Comparison of ENCODE assay signal across 25 mouse cellular contexts in genomic region chr11:71610782-71611181, GRCm38 (mm10).
A peak's percentile ranks its signal among the peaks of the same experiment; 100 is the strongest.
DNase-seq lines count a peak whose midpoint lies in the region; ATAC-seq and TF ChIP-seq lines count a peak whose summit lies in the region.
"Had no signal": no experiment of that assay in that cellular context is flagged by ENCODE, and none has a peak within 500 bp of the region (broad histone marks: within the 10 kb centered on the region; RNA-seq: fewer than 3 reads in every experiment).

No protein-coding gene starts in this region.

- 82% methylated on average over 9 of the region's 9 CpGs for WGBS in heart, adult 2 months
- WGBS in midbrain, embryonic 14.5 days: 74% methylated on average over 9 of the region's 9 CpGs
- 80% methylated on average over 9 of the region's 9 CpGs for WGBS in midbrain, embryonic 11.5 days
- 40% methylated on average over 9 of the region's 9 CpGs for WGBS in hindbrain, embryonic 16.5 days
- WGBS in kidney, embryonic 15.5 days: 50% methylated on average over 9 of the region's 9 CpGs

- no peak for ATAC-seq in midbrain, embryonic 14.5 days (ENCODE audit: low FRiP score, low TSS enrichment)
- no peak for ATAC-seq in midbrain, embryonic 11.5 days (ENCODE audit: low FRiP score)
- peak; percentile 74; the same call in 1 of the 2 replicates for ATAC-seq in hindbrain, embryonic 16.5 days
- ATAC-seq in kidney, embryonic 15.5 days (replicated peaks; ENCODE audit: low FRiP score): no peak
- ATAC-seq: intestine, postnatal 0 days had no signal

- no peak overlapping the region for H3K4me3 ChIP-seq in heart, adult 2 months
- H3K4me3 ChIP-seq in midbrain, embryonic 14.5 days (replicated peaks; ENCODE audit: low read depth, low read length): no peak overlapping the region
- H3K4me3 ChIP-seq in midbrain, embryonic 11.5 days (ENCODE audit: low read depth, low read length): no peak overlapping the region
- no peak overlapping the region for H3K4me3 ChIP-seq in hindbrain, embryonic 16.5 days (ENCODE audit: low read length)
- H3K4me3 ChIP-seq in kidney, embryonic 15.5 days (replicated peaks): no peak overlapping the region
- H3K4me3 ChIP-seq: embryonic facial prominence, embryonic 15.5 days; left cerebral cortex, adult 2 months; limb, embryonic 15.5 days; megakaryocyte, embryonic 14.5 days; stomach, embryonic 15.5 days had no signal

- no peak for TF ChIP-seq CTCF in heart, adult 2 months (IDR thresholded peaks at IDR 0.05)

- H3K4me2 ChIP-seq in midbrain, embryonic 14.5 days (ENCODE audit: low read length): no peak overlapping the region
- no peak overlapping the region for H3K4me2 ChIP-seq in midbrain, embryonic 11.5 days
- H3K4me2 ChIP-seq in hindbrain, embryonic 16.5 days (ENCODE audit: low read length): no peak overlapping the region
- H3K4me2 ChIP-seq in kidney, embryonic 15.5 days: no peak overlapping the region
- H3K4me2 ChIP-seq: embryonic facial prominence, embryonic 15.5 days; limb, embryonic 15.5 days; lung, embryonic 14.5 days; stomach, embryonic 15.5 days had no signal

- intact Hi-C loops in heart, adult 2 months (cut with DNase I): no loop called here

- H3K79me2 ChIP-seq in heart, adult 2 months (replicated peaks; ENCODE audit: control insufficient read depth, insufficient read depth, low read length): no peaks in the 10 kb centered on the region

- H3K27ac ChIP-seq in heart, adult 2 months: no peak overlapping the region
- no peak overlapping the region for H3K27ac ChIP-seq in midbrain, embryonic 14.5 days (replicated peaks; ENCODE audit: low read depth, low read length)
- no peak overlapping the region for H3K27ac ChIP-seq in midbrain, embryonic 11.5 days (ENCODE audit: low read depth, low read length)
- H3K27ac ChIP-seq in hindbrain, embryonic 16.5 days (ENCODE audit: low read depth, low read length): no peak overlapping the region
- H3K27ac ChIP-seq in kidney, embryonic 15.5 days: no peak overlapping the region
- H3K27ac ChIP-seq: embryonic facial prominence, embryonic 15.5 days; kidney, postnatal 0 days; left cerebral cortex, adult 2 months; limb, embryonic 15.5 days; liver, embryonic 14.5 days; stomach, embryonic 15.5 days had no signal

- no peaks in the 10 kb centered on the region for H3K27me3 ChIP-seq in heart, adult 2 months (ENCODE audit: control insufficient read depth, insufficient read depth, low read length)
- no peaks in the 10 kb centered on the region for H3K27me3 ChIP-seq in midbrain, embryonic 14.5 days (ENCODE audit: control insufficient read depth, insufficient read depth, low read length)
- H3K27me3 ChIP-seq in midbrain, embryonic 11.5 days (ENCODE audit: control insufficient read depth, insufficient read depth, low read length): no peaks in the 10 kb centered on the region
- H3K27me3 ChIP-seq in hindbrain, embryonic 16.5 days (replicated peaks; ENCODE audit: control insufficient read depth, insufficient read depth, low read length): no peaks in the 10 kb centered on the region
- no peaks in the 10 kb centered on the region for H3K27me3 ChIP-seq in kidney, embryonic 15.5 days
- H3K27me3 ChIP-seq: embryonic facial prominence, embryonic 15.5 days; limb, embryonic 15.5 days; megakaryocyte, embryonic 14.5 days; stomach, embryonic 15.5 days had no signal

- no peak for TF ChIP-seq POLR2A in heart, adult 2 months (IDR thresholded peaks at IDR 0.05; ENCODE audit: insufficient read depth, low read depth, low read length)

- H3K9ac ChIP-seq in heart, adult 2 months (ENCODE audit: low read depth, low read length): no peak overlapping the region
- H3K9ac ChIP-seq in midbrain, embryonic 14.5 days (replicated peaks; ENCODE audit: low read length): no peak overlapping the region
- H3K9ac ChIP-seq in midbrain, embryonic 11.5 days (ENCODE audit: low read length): no peak overlapping the region
- H3K9ac ChIP-seq in hindbrain, embryonic 16.5 days (ENCODE audit: low read depth, low read length): no peak overlapping the region
- no peak overlapping the region for H3K9ac ChIP-seq in kidney, embryonic 15.5 days
- H3K9ac ChIP-seq: embryonic facial prominence, embryonic 15.5 days; limb, embryonic 15.5 days; liver, embryonic 14.5 days; lung, embryonic 14.5 days; stomach, embryonic 15.5 days had no signal

- no peaks in the 10 kb centered on the region for H3K9me3 ChIP-seq in midbrain, embryonic 14.5 days (ENCODE audit: control insufficient read depth, low read length)
- no peaks in the 10 kb centered on the region for H3K9me3 ChIP-seq in midbrain, embryonic 11.5 days (ENCODE audit: control insufficient read depth, low read length)
- no peaks in the 10 kb centered on the region for H3K9me3 ChIP-seq in hindbrain, embryonic 16.5 days (ENCODE audit: control insufficient read depth, low read length)
- H3K9me3 ChIP-seq in kidney, embryonic 15.5 days (replicated peaks): no peaks in the 10 kb centered on the region
- H3K9me3 ChIP-seq: embryonic facial prominence, embryonic 15.5 days; limb, embryonic 15.5 days; stomach, embryonic 15.5 days had no signal

- TF ChIP-seq EP300 in heart, adult 2 months (IDR thresholded peaks at IDR 0.05; ENCODE audit: insufficient read depth, low read depth, low read length): no peak

- H3K4me1 ChIP-seq in heart, adult 2 months (ENCODE audit: control insufficient read depth, insufficient read depth, low read length): no peaks in the 10 kb centered on the region
- H3K4me1 ChIP-seq in midbrain, embryonic 14.5 days (ENCODE audit: control insufficient read depth, insufficient read depth, low read length): no peaks in the 10 kb centered on the region
- no peaks in the 10 kb centered on the region for H3K4me1 ChIP-seq in midbrain, embryonic 11.5 days (ENCODE audit: control insufficient read depth, insufficient read depth, low read length)
- no peaks in the 10 kb centered on the region; the same call in 1 of the 2 replicates for H3K4me1 ChIP-seq in hindbrain, embryonic 16.5 days (ENCODE audit: control insufficient read depth, insufficient read depth, low read depth, low read length)
- H3K4me1 ChIP-seq in kidney, embryonic 15.5 days: no peaks in the 10 kb centered on the region
- H3K4me1 ChIP-seq: embryonic facial prominence, embryonic 15.5 days; limb, embryonic 15.5 days; megakaryocyte, embryonic 14.5 days; stomach, embryonic 15.5 days had no signal

- peak; percentile 74 for DNase-seq in heart, adult 11 months
- DNase-seq in heart, adult 2 months: no peak
- DNase-seq in midbrain, embryonic 14.5 days: peak; percentile 17
- DNase-seq in midbrain, embryonic 11.5 days (ENCODE audit: low spot score, missing footprints): no peak
- DNase-seq in retina, postnatal 1 day: peak; percentile 85
- DNase-seq: adrenal gland, adult 2 months; B cell, adult 2 months; cerebellum, adult 18-20 months; cerebellum, postnatal 36 days; gastrocnemius, postnatal 25 days; layer of hippocampus, adult 9-11 months; lung, embryonic 14.5 days; lung, postnatal 36 days; thymus, postnatal 36 days had no signal

- no peaks in the 10 kb centered on the region for H3K36me3 ChIP-seq in heart, adult 2 months (ENCODE audit: control insufficient read depth, insufficient read depth, low read length)
- H3K36me3 ChIP-seq in midbrain, embryonic 14.5 days (ENCODE audit: control insufficient read depth, insufficient read depth, low read length): no peaks in the 10 kb centered on the region
- no peaks in the 10 kb centered on the region for H3K36me3 ChIP-seq in midbrain, embryonic 11.5 days (ENCODE audit: control insufficient read depth, insufficient read depth, low read length)
- no peaks in the 10 kb centered on the region for H3K36me3 ChIP-seq in hindbrain, embryonic 16.5 days (ENCODE audit: control insufficient read depth, insufficient read depth, low read length)
- H3K36me3 ChIP-seq in kidney, embryonic 15.5 days: no peaks in the 10 kb centered on the region
- H3K36me3 ChIP-seq: embryonic facial prominence, embryonic 15.5 days; G1E; limb, embryonic 15.5 days; stomach, embryonic 15.5 days had no signal

Comparison
In these comparisons a context has a peak if more than half of its experiments do, and no peak if none do; other contexts are left out.
1. DNase-seq: peak in heart, adult 11 months (single experiment), midbrain, embryonic 14.5 days (single experiment) and retina, postnatal 1 day (single experiment); none in heart, adult 2 months (0 of 2) and midbrain, embryonic 11.5 days (single experiment).